Mouse (Mus musculus) limb, embryonic 13.5 days (tissue): ENCODE measurements around the gene Irf2bpl. TPM values are rescaled to one million over a fixed set of nuclear protein-coding genes. Genes with fewer than 3 reads are reported as not detected.

ENCODE experiments used
- ATAC-seq: fragments of 200-750 bp; cut with Nextera tagmentation; 2 replicates; pipeline ENCODE4 v1.8.0; 2017; ENCODE audit warnings: low read depth, moderate number of reproducible peaks, moderate TSS enrichment; ENCODE audit not compliant: low FRiP score
- H3K27ac ChIP-seq: fragments of 300-500 bp; sonication (generic); 2 replicates; pipeline ENCODE4 v1.5.1; 2015; ENCODE audit warnings: inconsistent platforms, mild to moderate bottlenecking, moderate library complexity
- H3K27me3 ChIP-seq: fragments of 300-500 bp; sonication (generic); 2 replicates; pipeline ENCODE4 v1.6.1; 2015; ENCODE audit warnings: mild to moderate bottlenecking, inconsistent platforms
- H3K36me3 ChIP-seq: fragments of 300-500 bp; sonication (generic); 2 replicates; pipeline ENCODE4 v1.6.1; 2015; ENCODE audit warnings: inconsistent platforms, mild to moderate bottlenecking, moderate library complexity
- H3K4me1 ChIP-seq: fragments of 300-500 bp; sonication (generic); 2 replicates; pipeline ENCODE4 v1.6.1; 2015; ENCODE audit warnings: inconsistent platforms
- H3K4me2 ChIP-seq: fragments of 300-500 bp; sonication (generic); replicated peaks from 2 replicates; pipeline ENCODE4 v1.6.1; 2015; ENCODE audit warnings: inconsistent platforms, mild to moderate bottlenecking, moderate library complexity
- H3K4me3 ChIP-seq: fragments of 300-500 bp; sonication (generic); 2 replicates; pipeline ENCODE4 v1.5.1; 2015; ENCODE audit warnings: moderate library complexity, mild to moderate bottlenecking, inconsistent platforms
- H3K9ac ChIP-seq: fragments of 300-500 bp; sonication (generic); 2 replicates; pipeline ENCODE4 v1.6.1; 2015; ENCODE audit warnings: mild to moderate bottlenecking, inconsistent platforms
- H3K9me3 ChIP-seq: fragments of 300-500 bp; sonication (generic); 2 replicates; pipeline ENCODE4 v1.6.1; 2016; ENCODE audit warnings: inconsistent platforms
- WGBS: fragments of 180-500 bp; shearing (Covaris S2); methylation state at CpG from one replicate; pipeline ENCODE4 v1.1.7; 2015; 5-methylcytosine and 5-hydroxymethylcytosine counted together
- polyA plus RNA-seq: library from polyadenylated mRNA; unstranded; fragments of >200 nt; fragmentation: Nextera tagmentation; extraction: Ambion mirVana; gene quantifications from 2 replicates; pipeline ENCODE4 v1.2.1, GENCODE M21; 2015

Gene Irf2bpl
- polyA plus RNA-seq, 1 experiment from 2014 or later, result 41.2 TPM

DNA sequence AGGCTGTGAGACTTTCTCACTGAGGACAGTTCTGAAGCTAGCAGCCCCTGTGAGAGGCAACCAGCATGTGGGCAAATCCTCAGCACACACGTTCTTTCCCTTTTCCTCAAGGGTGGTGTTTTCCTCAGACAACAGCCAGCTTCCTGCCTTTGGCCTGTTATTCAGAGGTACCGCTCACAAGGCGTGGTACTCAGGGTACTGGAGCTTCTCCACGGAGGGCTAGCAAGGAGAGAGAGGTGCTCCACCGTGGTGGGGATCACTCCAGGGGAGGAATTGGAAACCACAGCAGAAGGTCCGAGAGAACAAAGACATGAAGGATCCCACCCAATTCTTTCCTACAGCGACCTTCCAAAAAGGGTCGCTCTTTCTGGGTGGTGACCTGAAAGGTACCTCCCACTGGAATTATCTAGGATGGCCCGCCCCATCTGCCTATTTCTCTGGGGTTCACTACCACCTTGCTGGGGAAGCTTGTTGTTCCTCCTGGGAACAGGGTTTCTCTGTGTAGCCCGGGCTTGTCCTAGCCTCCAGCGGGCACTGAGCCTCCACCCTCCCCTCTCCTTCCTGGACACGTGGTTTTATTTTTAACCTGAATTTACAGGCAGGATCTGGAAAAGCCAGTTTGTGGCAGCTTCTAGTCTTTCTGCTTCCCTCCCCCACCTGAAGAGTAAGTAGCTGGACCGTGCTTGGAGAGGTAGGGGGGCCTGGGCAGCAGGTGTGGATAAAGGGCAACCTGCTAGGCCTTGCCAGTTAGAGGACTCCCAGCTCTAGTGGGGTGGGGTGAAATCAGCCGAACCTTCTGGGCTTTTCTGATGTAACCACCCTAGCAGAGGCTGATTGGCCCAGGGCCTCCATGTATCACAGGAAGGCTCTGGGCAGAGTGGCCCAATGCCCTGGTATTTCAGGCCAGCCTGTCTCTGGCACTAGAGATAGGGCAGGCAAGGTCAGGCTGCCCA lies 17.1 kb downstream of the Irf2bpl start:
- H3K9ac ChIP-seq, result peak overlapping the region; percentile 35; the same call in 1 of the 2 replicates
- ATAC-seq, result peak; percentile 62

DNA sequence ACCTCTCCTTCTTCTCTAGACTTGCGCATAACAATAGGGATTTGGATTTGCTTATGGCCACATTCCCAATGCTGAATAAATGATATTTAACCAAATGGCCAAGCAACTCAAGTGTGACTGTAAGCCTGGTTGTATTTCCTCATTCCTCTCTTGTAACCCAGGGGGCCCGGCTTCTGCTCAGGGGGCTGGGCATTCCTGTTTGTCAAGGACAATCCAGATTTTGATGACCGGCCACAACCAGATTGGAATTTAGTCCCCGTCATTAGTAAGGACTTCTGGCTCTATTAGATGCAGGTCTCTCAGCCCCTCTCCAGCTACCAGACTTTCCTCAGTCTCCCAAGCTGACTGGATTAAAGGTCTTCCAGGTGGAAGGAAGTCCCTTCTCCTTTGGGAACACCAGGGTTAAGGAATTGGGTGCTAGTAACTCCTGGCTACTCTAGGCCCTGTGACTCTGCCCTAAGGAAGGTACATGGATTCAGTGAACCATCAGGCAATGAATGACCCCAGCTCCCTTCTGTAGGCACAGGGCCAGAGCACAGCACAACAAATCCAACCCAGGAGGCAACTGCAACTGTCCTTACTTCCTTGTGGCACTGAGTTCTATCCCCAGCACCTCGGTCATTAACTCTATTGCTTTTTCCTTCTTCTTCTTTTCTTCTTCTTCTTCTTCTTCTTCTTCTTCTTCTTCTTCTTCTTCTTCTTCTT lies 20.1 kb downstream of the Irf2bpl start:
- no peak overlapping the region for H3K9ac ChIP-seq
- ATAC-seq, result no peak
- H3K27me3 ChIP-seq, result no peaks in the 10 kb centered on the region
- 85% methylated on average over 5 of the region's 5 CpGs for WGBS
- peaks cover 28% of the 10 kb centered on the region for H3K4me1 ChIP-seq
- no peaks in the 10 kb centered on the region for H3K9me3 ChIP-seq
- no peaks in the 10 kb centered on the region for H3K36me3 ChIP-seq
- no peak overlapping the region for H3K4me3 ChIP-seq
- H3K27ac ChIP-seq, result no peak overlapping the region
- H3K4me2 ChIP-seq, result no peak overlapping the region

More for the DNA sequence above, 17.1 kb downstream of the Irf2bpl start:
- no peaks in the 10 kb centered on the region for H3K36me3 ChIP-seq
- H3K9me3 ChIP-seq, result no peaks in the 10 kb centered on the region
- peaks cover 17% of the 10 kb centered on the region for H3K4me1 ChIP-seq
- 30% methylated on average over 14 of the region's 14 CpGs for WGBS
- no peak overlapping the region for H3K4me3 ChIP-seq
- no peaks in the 10 kb centered on the region for H3K27me3 ChIP-seq
- H3K27ac ChIP-seq, result peak overlapping the region; percentile 67
- H3K4me2 ChIP-seq, result peak overlapping the region; percentile 7; the same call in 1 of the 2 replicates

DNA sequence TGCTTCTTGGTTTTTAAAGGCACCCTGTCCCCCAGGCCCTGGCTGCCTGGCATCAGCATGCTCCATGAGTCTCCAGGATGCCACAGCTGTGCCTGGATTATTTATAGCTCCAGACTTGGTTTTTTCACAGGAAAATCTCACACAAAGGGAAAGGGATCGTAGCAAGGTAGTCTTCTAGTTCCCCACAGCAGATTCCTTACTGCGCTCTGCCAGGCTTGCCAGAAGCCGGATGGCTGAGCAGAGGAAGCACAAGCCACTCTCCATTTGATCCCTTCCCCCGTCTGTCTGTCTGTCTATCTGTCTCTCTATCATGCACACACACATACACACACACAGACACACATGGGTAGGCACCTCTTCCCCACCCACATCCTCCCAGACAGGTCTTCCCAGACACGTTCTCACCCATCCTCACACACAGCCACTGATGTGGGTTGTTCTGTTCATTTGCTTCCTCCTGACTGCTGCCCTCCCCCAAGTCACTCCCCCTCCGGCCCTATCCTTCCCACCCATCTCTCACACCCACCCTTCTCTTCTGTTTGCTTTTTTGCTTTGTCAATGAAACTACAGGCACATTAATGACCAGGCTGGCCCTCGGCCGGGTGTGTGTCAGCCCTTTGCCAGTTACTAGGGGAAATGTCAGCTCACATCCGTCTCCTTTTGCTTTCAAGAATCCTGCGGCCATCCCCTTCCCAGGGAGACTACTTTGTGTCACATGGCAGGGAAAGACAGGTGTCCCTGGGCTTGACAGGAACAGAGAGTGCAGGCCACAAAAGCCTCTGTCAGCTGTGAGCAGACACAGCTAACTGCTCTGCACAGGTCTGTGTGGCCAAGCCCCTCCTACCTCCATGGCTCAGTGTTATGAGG lies 24.4 kb downstream of the Irf2bpl start:
- no peaks in the 10 kb centered on the region for H3K36me3 ChIP-seq
- no peak for ATAC-seq
- 52% methylated on average over 10 of the region's 10 CpGs for WGBS
- peak overlapping the region; percentile 31; the same call in 1 of the 2 replicates for H3K9ac ChIP-seq
- no peaks in the 10 kb centered on the region for H3K27me3 ChIP-seq
- no peak overlapping the region for H3K4me2 ChIP-seq
- peak overlapping the region; percentile 49; the same call in 1 of the 2 replicates for H3K27ac ChIP-seq
- no peaks in the 10 kb centered on the region for H3K9me3 ChIP-seq
- peaks cover 35% of the 10 kb centered on the region for H3K4me1 ChIP-seq
- no peak overlapping the region for H3K4me3 ChIP-seq

DNA sequence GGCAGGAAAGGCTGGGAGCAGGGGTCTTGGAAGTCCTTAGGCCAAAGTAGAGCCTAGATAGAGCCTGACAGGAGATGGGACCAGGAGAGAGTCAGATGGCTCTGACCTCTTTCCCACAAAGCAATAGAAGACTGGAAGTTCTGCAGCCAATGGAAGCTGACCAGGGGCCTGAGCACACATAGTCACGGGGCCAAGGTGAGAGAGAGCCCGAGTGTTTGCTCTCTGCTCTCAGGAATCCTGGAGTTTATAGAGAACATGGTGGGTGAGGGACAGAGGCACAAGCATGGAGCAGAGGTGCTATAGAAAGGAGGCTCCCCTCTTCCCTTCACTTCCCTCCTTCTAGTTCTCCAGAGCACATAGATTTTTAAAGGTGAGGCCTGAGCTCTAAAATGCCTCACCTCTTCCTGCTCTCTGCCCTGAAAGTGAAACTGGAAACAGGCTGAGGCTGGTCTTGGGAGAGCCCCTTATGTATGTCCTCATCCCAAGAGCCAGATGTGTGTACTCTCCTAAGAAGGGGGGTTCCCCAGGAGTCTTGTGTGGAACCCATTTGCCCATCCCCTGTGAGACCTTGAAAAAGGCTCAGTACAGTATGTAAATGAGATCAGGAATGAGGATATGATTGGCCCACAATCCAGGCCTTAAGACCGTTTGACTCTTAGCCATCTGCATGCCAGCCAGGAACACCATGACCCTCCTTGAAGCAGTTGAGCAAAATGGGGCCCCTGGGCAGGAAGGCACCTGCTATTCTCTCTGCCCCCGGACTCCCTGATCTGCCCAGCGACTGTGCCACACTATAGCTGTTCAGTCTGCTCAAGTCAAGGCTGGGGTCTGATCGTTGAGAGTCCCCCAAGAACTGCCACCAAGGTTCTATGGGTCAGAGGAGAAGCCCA lies 25.4 kb downstream of the Irf2bpl start:
- Histone ChIP-seq H3K4me3 (no peak overlapping the region), H3K36me3 (no peaks in the 10 kb centered on the region), H3K9ac (no peak overlapping the region), H3K27me3 (no peaks in the 10 kb centered on the region), H3K4me1 (peaks cover 39% of the 10 kb centered on the region), H3K9me3 (no peaks in the 10 kb centered on the region), H3K27ac (no peak overlapping the region; the same call in 1 of the 2 replicates), H3K4me2 (no peak overlapping the region)
- 69% methylated on average over 6 of the region's 6 CpGs for WGBS
- ATAC-seq, result no peak

DNA sequence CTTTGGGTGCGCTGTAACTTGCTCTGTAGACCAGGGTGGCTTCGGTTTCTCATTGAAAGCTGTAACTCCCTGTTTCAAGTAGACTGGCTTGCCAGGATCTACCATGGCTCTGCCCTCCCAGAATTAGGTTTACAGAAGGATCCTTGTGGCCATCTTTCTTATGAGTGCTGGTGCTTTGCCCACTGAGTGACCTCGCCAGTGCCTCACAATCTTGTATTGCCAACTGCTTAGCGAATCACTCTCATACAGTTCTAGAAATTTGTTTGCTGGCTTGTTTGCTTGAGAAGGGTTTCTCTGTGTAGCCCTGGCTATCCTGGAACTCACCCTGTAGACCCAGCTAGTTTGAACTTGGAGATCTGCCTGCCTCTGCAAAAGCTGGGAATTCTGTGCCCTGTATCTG lies 26.1 kb downstream of the Irf2bpl start:
- H3K9ac ChIP-seq, result no peak overlapping the region
- no peak overlapping the region for H3K27ac ChIP-seq
- no peaks in the 10 kb centered on the region for H3K27me3 ChIP-seq
- no peaks in the 10 kb centered on the region for H3K36me3 ChIP-seq
- ATAC-seq, result no peak
- H3K4me2 ChIP-seq, result no peak overlapping the region
- H3K9me3 ChIP-seq, result no peaks in the 10 kb centered on the region
- WGBS, result 95% methylated on average over 4 of the region's 4 CpGs
- H3K4me3 ChIP-seq, result no peak overlapping the region
- peaks cover 39% of the 10 kb centered on the region for H3K4me1 ChIP-seq

DNA sequence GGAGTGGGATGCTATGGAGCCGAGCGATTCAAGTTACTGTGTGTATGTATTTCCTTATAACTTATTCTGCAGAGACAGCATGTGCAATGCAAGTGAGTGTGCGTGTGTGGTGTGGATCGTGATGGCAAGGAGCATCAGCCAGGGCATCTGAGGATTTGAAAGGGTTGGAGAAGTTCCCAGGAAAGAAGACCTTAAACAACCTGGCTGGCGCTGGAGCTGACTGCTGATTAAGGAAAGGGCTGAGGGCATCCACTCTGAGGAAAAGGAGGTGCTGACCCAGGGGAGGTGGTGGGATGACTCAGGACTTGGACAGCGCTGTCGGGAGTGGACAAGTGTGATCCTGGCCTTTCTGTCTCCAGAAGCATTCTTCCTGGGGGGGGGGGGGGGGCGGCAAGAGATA lies 27.3 kb downstream of the Irf2bpl start:
- H3K4me1 ChIP-seq, result peaks cover 39% of the 10 kb centered on the region
- no peak for ATAC-seq
- H3K27ac ChIP-seq, result no peak overlapping the region
- no peak overlapping the region for H3K9ac ChIP-seq
- no peak overlapping the region for H3K4me3 ChIP-seq
- WGBS, result 77% methylated on average over 8 of the region's 8 CpGs
- no peaks in the 10 kb centered on the region for H3K27me3 ChIP-seq
- H3K36me3 ChIP-seq, result no peaks in the 10 kb centered on the region
- H3K9me3 ChIP-seq, result no peaks in the 10 kb centered on the region
- no peak overlapping the region for H3K4me2 ChIP-seq

DNA sequence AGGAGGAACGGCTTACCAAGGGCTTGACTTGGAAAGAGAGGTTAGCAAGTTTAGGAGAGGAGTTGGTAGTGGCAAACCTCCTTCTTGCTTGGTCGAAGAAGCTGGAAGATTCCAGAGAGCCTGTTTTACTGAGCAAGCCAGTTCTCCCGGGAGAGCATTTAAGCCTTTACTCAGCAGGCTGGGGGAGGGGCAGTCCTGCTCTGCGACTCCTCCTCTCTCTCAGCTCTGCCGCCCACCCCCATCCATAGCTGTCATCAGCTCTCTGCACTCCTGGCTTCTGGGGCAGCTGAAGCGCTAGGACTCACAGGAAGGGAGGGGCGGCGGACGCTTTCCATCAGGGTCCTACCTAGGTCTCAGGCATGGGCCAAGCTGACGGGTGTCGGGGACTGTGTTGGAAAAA lies 28.9 kb downstream of the Irf2bpl start:
- ATAC-seq, result peak; percentile 86
- 6% methylated on average over 11 of the region's 11 CpGs for WGBS
- 0 out of 2 replicates have a peak overlapping the region, but pooled peaks have one; percentile 1 for H3K9ac ChIP-seq

DNA sequence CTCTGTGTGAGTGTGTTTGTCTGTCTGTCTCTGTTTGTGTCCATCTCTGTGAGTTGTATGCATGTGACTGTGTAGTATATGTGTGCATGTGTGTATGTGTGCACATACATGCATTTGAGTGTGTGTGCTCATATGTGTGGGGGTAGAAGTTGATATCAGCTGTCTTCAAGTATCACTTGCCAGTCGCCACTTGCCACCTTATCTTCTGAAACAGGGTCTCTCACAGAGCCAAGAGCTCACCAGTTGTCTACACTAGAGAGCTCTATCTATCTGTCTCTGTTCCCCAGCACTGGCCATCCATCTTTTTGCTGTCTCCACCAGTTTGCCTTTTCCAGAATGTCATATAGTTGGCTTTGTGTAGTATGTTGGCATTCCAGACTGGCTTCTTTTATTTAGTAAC lies 31.1 kb downstream of the Irf2bpl start:
- Histone ChIP-seq H3K27ac (no peak overlapping the region), H3K4me1 (peaks cover 34% of the 10 kb centered on the region), H3K9ac (no peak overlapping the region), H3K27me3 (no peaks in the 10 kb centered on the region), H3K36me3 (no peaks in the 10 kb centered on the region), H3K9me3 (no peaks in the 10 kb centered on the region), H3K4me2 (no peak overlapping the region), H3K4me3 (no peak overlapping the region)
- 70% methylated on average over 1 of the region's 1 CpGs for WGBS
- no peak for ATAC-seq

More for the DNA sequence above, 28.9 kb downstream of the Irf2bpl start:
- Histone ChIP-seq H3K4me1 (peaks cover 43% of the 10 kb centered on the region), H3K4me2 (peak overlapping the region; percentile 49), H3K27me3 (no peaks in the 10 kb centered on the region), H3K9me3 (no peaks in the 10 kb centered on the region), H3K27ac (peak overlapping the region; percentile 74), H3K36me3 (no peaks in the 10 kb centered on the region), H3K4me3 (no peak overlapping the region)

DNA sequence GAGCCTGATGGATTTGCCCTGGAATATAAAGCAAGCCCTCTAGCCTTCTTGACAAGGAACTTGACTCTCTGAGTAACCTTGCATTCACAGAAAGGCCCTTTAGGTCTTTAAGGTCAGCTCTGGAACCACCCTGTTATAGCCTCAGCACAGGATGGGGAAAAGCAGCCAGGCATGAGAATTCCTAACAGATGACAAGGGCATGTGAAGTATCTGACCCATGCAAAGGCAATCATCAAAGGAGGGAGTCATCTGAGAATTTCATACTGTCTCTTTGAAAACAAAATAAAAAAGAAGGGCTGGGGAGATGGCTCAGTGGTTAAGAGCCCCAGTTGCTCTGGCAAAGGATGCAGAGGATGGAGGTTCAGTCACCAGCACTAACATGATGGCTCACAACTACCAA lies 33.3 kb downstream of the Irf2bpl start:
- H3K36me3 ChIP-seq, result no peaks in the 10 kb centered on the region
- ATAC-seq, result no peak
- no peaks in the 10 kb centered on the region for H3K27me3 ChIP-seq
- no peak overlapping the region for H3K4me2 ChIP-seq
- H3K27ac ChIP-seq, result no peak overlapping the region
- H3K4me3 ChIP-seq, result no peak overlapping the region
- peaks cover 33% of the 10 kb centered on the region for H3K4me1 ChIP-seq
- H3K9ac ChIP-seq, result no peak overlapping the region
- no peaks in the 10 kb centered on the region for H3K9me3 ChIP-seq

DNA sequence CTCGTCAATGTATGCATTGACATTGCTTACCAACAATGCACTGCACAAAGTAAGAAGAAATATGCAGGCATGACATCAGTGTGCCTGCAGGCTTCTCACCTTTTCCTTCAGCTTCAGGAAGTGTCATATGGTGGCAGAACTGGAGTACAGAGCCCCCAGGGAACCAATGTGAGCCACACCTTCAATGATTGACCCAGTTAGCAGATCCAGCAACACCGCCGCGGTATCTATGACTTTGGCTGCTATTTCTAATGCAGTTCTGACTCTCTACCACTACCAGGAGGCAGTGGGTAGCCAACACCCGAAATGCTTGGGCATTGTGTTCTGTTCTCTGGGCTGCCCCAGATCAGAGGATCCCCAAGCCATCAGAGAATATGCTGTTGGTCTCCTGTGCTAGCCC lies 33.9 kb downstream of the Irf2bpl start:
- WGBS, result 89% methylated on average over 5 of the region's 5 CpGs
- no peaks in the 10 kb centered on the region for H3K9me3 ChIP-seq
- peaks cover 27% of the 10 kb centered on the region for H3K4me1 ChIP-seq
- H3K4me3 ChIP-seq, result no peak overlapping the region
- no peak overlapping the region for H3K4me2 ChIP-seq
- H3K27me3 ChIP-seq, result no peaks in the 10 kb centered on the region
- no peak for ATAC-seq
- H3K9ac ChIP-seq, result no peak overlapping the region
- H3K36me3 ChIP-seq, result no peaks in the 10 kb centered on the region
- no peak overlapping the region for H3K27ac ChIP-seq
